Mouse (Mus musculus): Measurements from ENCODE around the gene Otud7b. TPM values are rescaled to one million over a fixed set of nuclear protein-coding genes. Genes with fewer than 3 reads are reported as not detected.

Otud7b gene
- polyA plus RNA-seq, 1 experiment, result 12.5 TPM

- Histone ChIP-seq H3K27me3 (ENCODE audit: control insufficient read depth, insufficient read depth, insufficient read length) (no peaks in the 10 kb centered on the region), H3K79me2 (ENCODE audit: control insufficient read depth, insufficient read depth) (peaks cover 17% of the 10 kb centered on the region), H3K36me3 (ENCODE audit: control insufficient read depth, insufficient read depth) (no peaks in the 10 kb centered on the region), H3K79me3 (ENCODE audit: low read depth) (peaks cover 3% of the 10 kb centered on the region), H3K4me3 (ENCODE audit: insufficient read depth, poor library complexity, severe bottlenecking) (no peak overlapping the region), H3ac (ENCODE audit: control insufficient read depth, insufficient read length, low read depth) (no peak overlapping the region)
- TF ChIP-seq CEBPB (IDR thresholded peaks at IDR 0.05; ENCODE audit: low read depth), result no peak
These were observed 44.2 kb upstream of the Otud7b start for GRCm38 (mm10) chr3:96060146-96060545.

GRCm38 (mm10) chr3:96063299-96063698, 41.0 kb upstream of the Otud7b start:
- Histone ChIP-seq H3K27me3 (ENCODE audit: control insufficient read depth, insufficient read depth, insufficient read length) (no peaks in the 10 kb centered on the region), H3K79me3 (ENCODE audit: low read depth) (no peaks in the 10 kb centered on the region), H3K79me2 (ENCODE audit: control insufficient read depth, insufficient read depth) (no peaks in the 10 kb centered on the region), H3K36me3 (ENCODE audit: control insufficient read depth, insufficient read depth) (no peaks in the 10 kb centered on the region), H3ac (ENCODE audit: control insufficient read depth, insufficient read length, low read depth) (no peak overlapping the region), H3K4me3 (ENCODE audit: insufficient read depth, poor library complexity, severe bottlenecking) (no peak overlapping the region)
- no peak for TF ChIP-seq MYOD1 (IDR thresholded peaks at IDR 0.05; ENCODE audit: control insufficient read depth, insufficient read length, low read depth)
- no peak for TF ChIP-seq CTCF (IDR thresholded peaks at IDR 0.05; ENCODE audit: control insufficient read depth, insufficient read depth, insufficient read length)
- no peak for TF ChIP-seq MAX (IDR thresholded peaks at IDR 0.05)
- TF ChIP-seq USF1 (IDR thresholded peaks at IDR 0.05; ENCODE audit: low read depth), result no peak
- no peak for TF ChIP-seq CEBPB (IDR thresholded peaks at IDR 0.05; ENCODE audit: low read depth)
- no peak for TF ChIP-seq MYOG (IDR thresholded peaks at IDR 0.05; ENCODE audit: control insufficient read depth, extremely low read depth, insufficient read length)
- no peak for TF ChIP-seq FOSL1 (IDR thresholded peaks at IDR 0.05; ENCODE audit: insufficient read depth, low read length, poor library complexity, severe bottlenecking)

GRCm38 (mm10) chr3:96064217-96064616, 40.1 kb upstream of the Otud7b start:
- Histone ChIP-seq H3ac (ENCODE audit: control insufficient read depth, insufficient read length, low read depth) (no peak overlapping the region), H3K27me3 (ENCODE audit: control insufficient read depth, insufficient read depth, insufficient read length) (no peaks in the 10 kb centered on the region), H3K79me2 (ENCODE audit: control insufficient read depth, insufficient read depth) (no peaks in the 10 kb centered on the region), H3K36me3 (ENCODE audit: control insufficient read depth, insufficient read depth) (no peaks in the 10 kb centered on the region), H3K79me3 (ENCODE audit: low read depth) (no peaks in the 10 kb centered on the region), H3K4me3 (ENCODE audit: insufficient read depth, poor library complexity, severe bottlenecking) (no peak overlapping the region)
- no peak for TF ChIP-seq CTCF (IDR thresholded peaks at IDR 0.05; ENCODE audit: control insufficient read depth, insufficient read depth, insufficient read length)
- TF ChIP-seq MYOG (IDR thresholded peaks at IDR 0.05; ENCODE audit: control insufficient read depth, extremely low read depth, insufficient read length), result no peak
- no peak for TF ChIP-seq MYOD1 (IDR thresholded peaks at IDR 0.05; ENCODE audit: control insufficient read depth, insufficient read length, low read depth)
- TF ChIP-seq FOSL1 (IDR thresholded peaks at IDR 0.05; ENCODE audit: insufficient read depth, low read length, poor library complexity, severe bottlenecking), result no peak
- no peak for TF ChIP-seq MAX (IDR thresholded peaks at IDR 0.05)
- no peak for TF ChIP-seq CEBPB (IDR thresholded peaks at IDR 0.05; ENCODE audit: low read depth)

- H3K27me3 ChIP-seq (ENCODE audit: control insufficient read depth, insufficient read depth, insufficient read length), result no peaks in the 10 kb centered on the region
- H3ac ChIP-seq (ENCODE audit: control insufficient read depth, insufficient read length, low read depth), result no peak overlapping the region
- H3K4me3 ChIP-seq (ENCODE audit: insufficient read depth, poor library complexity, severe bottlenecking), result no peak overlapping the region
- no peak for TF ChIP-seq CTCF (IDR thresholded peaks at IDR 0.05; ENCODE audit: control insufficient read depth, insufficient read depth, insufficient read length)
- TF ChIP-seq MYOG (IDR thresholded peaks at IDR 0.05; ENCODE audit: control insufficient read depth, extremely low read depth, insufficient read length), result no peak
- TF ChIP-seq FOSL1 (IDR thresholded peaks at IDR 0.05; ENCODE audit: insufficient read depth, low read length, poor library complexity, severe bottlenecking), result no peak
- no peak for TF ChIP-seq CEBPB (IDR thresholded peaks at IDR 0.05; ENCODE audit: low read depth)
- no peak for TF ChIP-seq USF1 (IDR thresholded peaks at IDR 0.05; ENCODE audit: low read depth)
- no peaks in the 10 kb centered on the region for H3K36me3 ChIP-seq (ENCODE audit: control insufficient read depth, insufficient read depth)
- no peaks in the 10 kb centered on the region for H3K79me3 ChIP-seq (ENCODE audit: low read depth)
- H3K79me2 ChIP-seq (ENCODE audit: control insufficient read depth, insufficient read depth), result no peaks in the 10 kb centered on the region
These were observed 39.2 kb upstream of the Otud7b start for GRCm38 (mm10) chr3:96065147-96065546.

- no peaks in the 10 kb centered on the region for H3K36me3 ChIP-seq (ENCODE audit: control insufficient read depth, insufficient read depth)
- H3K4me3 ChIP-seq (ENCODE audit: insufficient read depth, poor library complexity, severe bottlenecking), result no peak overlapping the region
- no peaks in the 10 kb centered on the region for H3K27me3 ChIP-seq (ENCODE audit: control insufficient read depth, insufficient read depth, insufficient read length)
- peak overlapping the region; percentile 30 for H3ac ChIP-seq (ENCODE audit: control insufficient read depth, insufficient read length, low read depth)
- TF ChIP-seq USF1 (IDR thresholded peaks at IDR 0.05; ENCODE audit: low read depth) (no peak), MYOG (IDR thresholded peaks at IDR 0.05; ENCODE audit: control insufficient read depth, extremely low read depth, insufficient read length) (no peak), CEBPB (IDR thresholded peaks at IDR 0.05; ENCODE audit: low read depth) (no peak), MAX (IDR thresholded peaks at IDR 0.05) (no peak), FOSL1 (IDR thresholded peaks at IDR 0.05; ENCODE audit: insufficient read depth, low read length, poor library complexity, severe bottlenecking) (no peak), MYOD1 (IDR thresholded peaks at IDR 0.05; ENCODE audit: control insufficient read depth, insufficient read length, low read depth) (no peak), CTCF (IDR thresholded peaks at IDR 0.05; ENCODE audit: control insufficient read depth, insufficient read depth, insufficient read length) (no peak)
- H3K79me2 ChIP-seq (ENCODE audit: control insufficient read depth, insufficient read depth), result no peaks in the 10 kb centered on the region
- no peaks in the 10 kb centered on the region for H3K79me3 ChIP-seq (ENCODE audit: low read depth)
These were observed 38.5 kb upstream of the Otud7b start for GRCm38 (mm10) chr3:96065754-96066375.

- H3K79me2 ChIP-seq (ENCODE audit: control insufficient read depth, insufficient read depth), result no peaks in the 10 kb centered on the region
- no peak overlapping the region for H3ac ChIP-seq (ENCODE audit: control insufficient read depth, insufficient read length, low read depth)
- no peaks in the 10 kb centered on the region for H3K27me3 ChIP-seq (ENCODE audit: control insufficient read depth, insufficient read depth, insufficient read length)
- TF ChIP-seq MAX (IDR thresholded peaks at IDR 0.05), result no peak
- no peak for TF ChIP-seq CEBPB (IDR thresholded peaks at IDR 0.05; ENCODE audit: low read depth)
- no peak for TF ChIP-seq CTCF (IDR thresholded peaks at IDR 0.05; ENCODE audit: control insufficient read depth, insufficient read depth, insufficient read length)
- TF ChIP-seq MYOD1 (IDR thresholded peaks at IDR 0.05; ENCODE audit: control insufficient read depth, insufficient read length, low read depth), result no peak
- TF ChIP-seq FOSL1 (IDR thresholded peaks at IDR 0.05; ENCODE audit: insufficient read depth, low read length, poor library complexity, severe bottlenecking), result no peak
- TF ChIP-seq MYOG (IDR thresholded peaks at IDR 0.05; ENCODE audit: control insufficient read depth, extremely low read depth, insufficient read length), result no peak
- no peak for TF ChIP-seq USF1 (IDR thresholded peaks at IDR 0.05; ENCODE audit: low read depth)
- H3K36me3 ChIP-seq (ENCODE audit: control insufficient read depth, insufficient read depth), result no peaks in the 10 kb centered on the region
- no peak overlapping the region for H3K4me3 ChIP-seq (ENCODE audit: insufficient read depth, poor library complexity, severe bottlenecking)
- H3K79me3 ChIP-seq (ENCODE audit: low read depth), result no peaks in the 10 kb centered on the region
These were observed 37.6 kb upstream of the Otud7b start for GRCm38 (mm10) chr3:96066741-96067140.

Measured in C2C12 (cell line).